Mouse (Mus musculus) heart, postnatal 0 days (tissue): ENCODE measurements around the gene Ankrd44. TPM values are rescaled to one million over a fixed set of nuclear protein-coding genes. Genes with fewer than 3 reads are reported as not detected.
A peak's percentile ranks its signal among the peaks of the same experiment; 100 is the strongest.

Experiments
- ATAC-seq: fragments of 200-750 bp; cut with Nextera tagmentation; 2 replicates; pipeline ENCODE4 v1.8.0; 2017; ENCODE audit warnings: low read depth, moderate number of reproducible peaks, moderate library complexity; ENCODE audit not compliant: insufficient read depth
- DNase-seq: peaks from one replicate; pipeline ENCODE4 v3.0.0-alpha.2; 2016; ENCODE audit warnings: low spot score
- H3K27ac ChIP-seq: fragments of 300-500 bp; sonication (generic); 2 replicates; pipeline ENCODE4 v1.5.1; 2014; ENCODE audit warnings: low read depth, mild to moderate bottlenecking
- H3K27me3 ChIP-seq: fragments of 300-500 bp; sonication (generic); 2 replicates; pipeline ENCODE4 v1.6.1; 2014; ENCODE audit warnings: low read length, mixed read lengths; ENCODE audit not compliant: control insufficient read depth, insufficient read depth
- H3K36me3 ChIP-seq: fragments of 300-500 bp; sonication (generic); replicated peaks from 2 replicates; pipeline ENCODE4 v1.6.1; 2014; ENCODE audit warnings: low read length, mixed read lengths; ENCODE audit not compliant: control insufficient read depth, insufficient read depth
- H3K4me1 ChIP-seq: fragments of 300-500 bp; sonication (generic); 2 replicates; pipeline ENCODE4 v1.6.1; 2014; ENCODE audit warnings: antibody characterized with exemption; ENCODE audit not compliant: control insufficient read depth, insufficient read depth
- H3K4me2 ChIP-seq: fragments of 300-500 bp; sonication (generic); 2 replicates; pipeline ENCODE4 v1.6.1; 2014; ENCODE audit warnings: low read depth, mild to moderate bottlenecking, low read length, moderate library complexity
- H3K4me3 ChIP-seq: fragments of 300-500 bp; sonication (generic); 2 replicates; pipeline ENCODE4 v1.5.1; 2014; ENCODE audit warnings: low read depth, low read length
- H3K9ac ChIP-seq: fragments of 300-500 bp; sonication (generic); replicated peaks from 2 replicates; pipeline ENCODE4 v1.6.1; 2014; ENCODE audit warnings: low read depth, low read length, mixed read lengths
- H3K9me3 ChIP-seq: fragments of 300-500 bp; sonication (generic); replicated peaks from 2 replicates; pipeline ENCODE4 v1.6.1; 2016; ENCODE audit warnings: low read length; ENCODE audit not compliant: control insufficient read depth
- CTCF ChIP-seq: IDR thresholded peaks from 2 replicates; pipeline ENCODE4 v1.5.1; 2016; ENCODE audit warnings: antibody characterized with exemption, control low read depth, low read depth
- EP300 ChIP-seq: IDR thresholded peaks from 2 replicates; pipeline ENCODE4 v1.6.1; 2016; ENCODE audit warnings: antibody characterized with exemption, low read depth
- WGBS: fragments of 180-500 bp; shearing (Covaris S2); extraction: QIAGEN DNeasy Blood & Tissue Kit; methylation state at CpG from one replicate; pipeline ENCODE4 v1.1.7; 2014; 5-methylcytosine and 5-hydroxymethylcytosine counted together
- polyA plus RNA-seq: library from polyadenylated mRNA; unstranded; fragments of >200 nt; fragmentation: Nextera tagmentation; extraction: Ambion mirVana; gene quantifications from 2 replicates; pipeline ENCODE4 v1.2.1, GENCODE M21; 2015
- total RNA-seq: library from RNA; depleted of rRNA; stranded (reverse); fragments of >200 nt; gene quantifications from 2 replicates; pipeline ENCODE4 v1.2.3, GENCODE M21; 2014; ENCODE audit warnings: low replicate concordance

Gene Ankrd44
- total and polyA plus RNA-seq, 2 experiments from 2014 or later = 3.3 to 9.6 TPM

DNA sequence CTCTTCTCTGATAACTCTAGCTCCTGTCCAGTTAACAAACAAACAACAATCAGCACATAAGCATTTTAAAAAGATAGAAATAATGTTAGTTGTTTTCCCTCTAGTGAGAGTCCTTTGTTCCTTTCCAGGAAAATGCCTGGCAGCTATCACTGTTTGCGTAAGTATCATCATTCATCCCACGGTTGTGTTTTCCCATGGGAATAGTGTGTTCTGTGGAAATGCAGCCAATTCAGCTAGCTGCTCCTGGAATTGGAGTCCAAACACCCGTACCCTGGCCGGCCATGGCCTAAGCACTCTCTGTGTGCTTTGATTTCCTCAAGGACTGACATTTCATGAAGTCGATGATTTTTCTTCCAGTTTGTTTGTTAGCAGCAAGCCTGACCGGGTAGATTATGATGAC lies 311.2 kb downstream of the Ankrd44 start:
- 80% methylated on average over 6 of the region's 6 CpGs for WGBS

DNA sequence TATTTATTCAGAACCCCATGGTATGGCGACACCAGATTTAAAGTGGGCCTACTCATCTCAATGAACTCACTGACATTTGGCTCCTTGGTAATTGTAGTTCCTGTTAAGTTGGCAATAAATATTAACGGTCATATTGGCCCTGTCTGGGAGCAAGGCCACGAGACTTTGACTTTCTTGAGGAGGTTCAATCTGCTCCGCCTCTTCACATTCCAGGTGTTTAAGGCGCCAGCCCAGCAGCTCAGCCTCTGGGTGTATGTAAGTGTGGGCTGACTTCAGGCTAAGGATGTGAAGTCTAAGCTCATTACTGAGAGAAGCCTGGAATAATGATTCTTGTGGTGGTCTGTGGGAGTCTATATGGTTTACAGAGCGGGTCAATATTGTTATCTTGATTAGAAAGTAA lies 313.8 kb downstream of the Ankrd44 start:
- H3K4me2 ChIP-seq = no peak overlapping the region
- 80% methylated on average over 6 of the region's 6 CpGs for WGBS
- DNase-seq = no peak
- no peak overlapping the region for H3K4me3 ChIP-seq
- no peak overlapping the region for H3K9ac ChIP-seq
- H3K27ac ChIP-seq = no peak overlapping the region
- ATAC-seq = no peak
- no peak for TF ChIP-seq CTCF
- no peak for TF ChIP-seq EP300
- H3K9me3 ChIP-seq = no peaks in the 10 kb centered on the region
- H3K36me3 ChIP-seq = no peaks in the 10 kb centered on the region
- 0 out of 2 replicates have a peak, but pooled peaks cover 5% of the 10 kb centered on the region for H3K4me1 ChIP-seq
- H3K27me3 ChIP-seq = no peaks in the 10 kb centered on the region

More for the DNA sequence above, 311.2 kb downstream of the Ankrd44 start:
- Histone ChIP-seq H3K27me3 (no peaks in the 10 kb centered on the region), H3K4me2 (no peak overlapping the region), H3K9me3 (no peaks in the 10 kb centered on the region), H3K27ac (no peak overlapping the region), H3K4me1 (0 out of 2 replicates have a peak, but pooled peaks cover 6% of the 10 kb centered on the region), H3K9ac (no peak overlapping the region), H3K36me3 (no peaks in the 10 kb centered on the region), H3K4me3 (no peak overlapping the region)
- DNase-seq (no peak), ATAC-seq (no peak)
- no peak for TF ChIP-seq EP300
- TF ChIP-seq CTCF = no peak

DNA sequence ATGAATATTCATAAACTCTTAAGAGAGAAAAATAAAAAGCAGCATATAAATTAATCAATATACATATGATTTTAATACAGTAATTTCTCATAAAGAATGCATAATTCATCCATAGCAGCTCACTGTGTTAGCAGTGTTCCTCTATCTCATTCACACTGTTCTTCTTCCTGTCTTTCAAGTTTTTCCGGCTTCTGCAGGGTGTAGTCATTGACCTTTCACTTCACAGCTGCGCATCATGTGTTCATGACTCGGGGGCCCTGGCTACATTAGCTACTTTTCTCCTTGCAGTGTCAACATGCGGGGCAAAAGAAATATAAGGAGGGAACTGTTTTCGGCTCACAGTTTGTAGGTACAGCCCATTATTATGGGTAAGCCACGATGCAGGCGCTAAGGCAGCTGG lies 314.3 kb downstream of the Ankrd44 start:
- Histone ChIP-seq H3K27me3 (no peaks in the 10 kb centered on the region), H3K27ac (no peak overlapping the region), H3K9ac (no peak overlapping the region), H3K9me3 (no peaks in the 10 kb centered on the region), H3K4me2 (no peak overlapping the region), H3K36me3 (no peaks in the 10 kb centered on the region), H3K4me3 (no peak overlapping the region), H3K4me1 (0 out of 2 replicates have a peak, but pooled peaks cover under 1% of the 10 kb centered on the region)
- DNase-seq (no peak), ATAC-seq (no peak)
- TF ChIP-seq CTCF (no peak), EP300 (no peak)
- 71% methylated on average over 7 of the region's 7 CpGs for WGBS

DNA sequence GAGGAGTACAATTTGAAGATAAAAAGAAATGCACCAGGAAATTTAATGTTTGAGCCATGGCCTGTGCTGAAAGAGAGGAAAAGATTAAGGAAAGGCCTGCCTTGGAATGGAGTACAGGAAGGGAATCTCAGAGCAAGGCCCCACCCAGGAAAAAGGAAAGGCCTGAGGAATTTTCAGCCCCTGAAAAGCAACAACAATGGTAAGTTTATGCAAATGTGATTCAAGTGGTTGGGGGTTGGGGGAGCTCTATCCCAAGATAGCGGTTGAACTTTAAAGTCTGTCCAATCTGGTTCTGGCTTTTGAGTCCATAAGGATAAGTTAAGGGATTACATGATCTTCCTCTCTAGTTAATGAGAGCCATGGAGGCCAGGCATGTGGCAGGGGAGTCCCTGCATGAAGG lies 319.3 kb downstream of the Ankrd44 start:
- no peaks in the 10 kb centered on the region for H3K27me3 ChIP-seq
- ATAC-seq (no peak), DNase-seq (no peak)
- H3K9me3 ChIP-seq = no peaks in the 10 kb centered on the region
- no peaks in the 10 kb centered on the region for H3K36me3 ChIP-seq
- H3K9ac ChIP-seq = no peak overlapping the region
- peak overlapping the region; percentile 49; the same call in 1 of the 2 replicates for H3K27ac ChIP-seq
- WGBS = 69% methylated on average over 1 of the region's 1 CpGs
- H3K4me3 ChIP-seq = no peak overlapping the region
- H3K4me1 ChIP-seq = no peaks in the 10 kb centered on the region
- no peak for TF ChIP-seq EP300
- no peak for TF ChIP-seq CTCF
- no peak overlapping the region for H3K4me2 ChIP-seq

DNA sequence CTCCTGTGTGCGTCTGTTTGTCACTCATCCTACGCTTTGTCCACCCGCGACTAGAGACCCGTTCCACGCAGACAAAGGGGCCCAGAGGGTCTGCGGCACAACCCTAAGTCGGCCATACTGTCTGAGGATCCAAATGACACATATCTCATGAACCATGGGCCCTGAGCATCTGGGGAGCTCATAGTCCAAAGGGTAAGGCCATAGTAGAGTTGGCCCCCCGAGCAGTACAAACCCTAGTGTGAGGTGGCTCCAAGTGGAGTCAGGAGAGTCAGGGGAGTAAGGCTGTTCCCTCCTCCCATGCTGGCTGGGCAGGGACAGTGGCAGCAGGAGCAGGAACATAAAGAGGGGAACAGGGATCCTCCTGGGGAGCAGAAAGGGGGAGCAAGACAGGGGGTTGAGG lies 324.5 kb downstream of the Ankrd44 start:
- no peak for ATAC-seq
- no peak overlapping the region for H3K4me3 ChIP-seq
- no peaks in the 10 kb centered on the region for H3K9me3 ChIP-seq
- H3K4me2 ChIP-seq = no peak overlapping the region
- TF ChIP-seq EP300 (no peak), CTCF (no peak)
- no peaks in the 10 kb centered on the region for H3K36me3 ChIP-seq
- no peak for DNase-seq
- H3K9ac ChIP-seq = no peak overlapping the region
- H3K27me3 ChIP-seq = no peaks in the 10 kb centered on the region
- no peak overlapping the region for H3K27ac ChIP-seq
- WGBS = 91% methylated on average over 9 of the region's 9 CpGs
- H3K4me1 ChIP-seq = peaks cover 5% of the 10 kb centered on the region; the same call in 1 of the 2 replicates

DNA sequence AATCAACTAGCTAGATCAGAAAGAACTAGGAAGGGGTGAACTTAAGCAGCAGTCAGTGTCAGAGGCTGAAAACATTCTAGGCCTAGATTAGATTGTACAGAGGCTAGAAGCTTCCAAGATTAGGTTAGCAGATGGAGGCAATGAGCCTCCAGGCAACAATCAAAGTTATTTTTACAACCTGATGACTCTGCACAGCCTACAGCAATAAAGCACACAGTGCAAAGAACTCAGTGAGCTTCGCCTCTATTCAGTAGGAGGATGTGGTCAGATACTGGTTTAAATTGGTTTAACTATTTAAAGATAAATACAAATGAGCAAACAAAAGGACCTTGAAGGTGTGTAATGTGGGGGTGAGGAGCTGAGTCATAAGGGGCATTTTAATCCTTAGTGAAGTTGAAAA lies 325.9 kb downstream of the Ankrd44 start:
- Histone ChIP-seq H3K4me2 (no peak overlapping the region), H3K4me3 (no peak overlapping the region), H3K9ac (no peak overlapping the region), H3K4me1 (peaks cover 5% of the 10 kb centered on the region; the same call in 1 of the 2 replicates), H3K9me3 (no peaks in the 10 kb centered on the region), H3K27me3 (no peaks in the 10 kb centered on the region), H3K36me3 (no peaks in the 10 kb centered on the region), H3K27ac (no peak overlapping the region)
- DNase-seq = no peak
- 60% methylated on average over 1 of the region's 1 CpGs for WGBS
- ATAC-seq = no peak
- no peak for TF ChIP-seq CTCF
- no peak for TF ChIP-seq EP300
